Mouse (Mus musculus) heart, postnatal 14 days (tissue): ENCODE results near the gene Mrgprb8. TPM values are rescaled to one million over a fixed set of nuclear protein-coding genes. Genes with fewer than 3 reads are reported as not detected.
"Not testable (repeated sequence)": the region's sequence is repeated elsewhere in the genome, so short reads cannot be mapped to it uniquely, and the experiment has no call there.

Experiments used
- DNase-seq, 2 experiments: peaks; one replicate each; pipeline ENCODE4 v3.0.0; 2021 to 2022
- intact Hi-C: fragments of 180-260 bp; cut with DNase I; formaldehyde crosslinking; loops from one replicate; pipeline ENCODE4 v1.15.1; 2025
- long read RNA-seq, 2 experiments: library from polyadenylated mRNA; stranded (forward); transcript quantifications; one replicate each; pipeline ENCODE4 v2.0.0; 2021
- total RNA-seq, 2 experiments: library from RNA; stranded (reverse); gene quantifications; 2 replicates each; pipeline ENCODE4 v1.2.3; 2021

The Mrgprb8 gene
- total RNA-seq = not detected
- long read RNA-seq, experiment 1 = 0 reads
- long read RNA-seq, experiment 2 = 0 reads

DNA sequence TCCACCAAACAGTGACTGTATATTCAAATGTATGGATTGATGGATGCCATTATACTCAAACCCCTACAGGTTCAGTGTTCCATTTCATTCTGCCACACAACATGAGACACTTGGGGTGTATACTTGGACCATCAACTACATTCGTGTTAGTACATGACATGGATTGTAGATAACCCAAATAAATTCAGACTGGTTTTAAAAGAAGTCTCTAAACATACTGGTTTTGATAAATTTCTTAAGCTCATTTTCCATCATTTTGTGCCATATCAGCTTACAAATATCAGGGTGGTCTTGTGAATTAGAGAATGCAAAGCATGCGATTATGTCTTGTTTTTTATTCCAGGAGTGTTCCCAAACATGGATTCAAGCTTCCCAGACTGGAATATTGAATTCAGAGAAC lies at the start of gene Mrgprb8:
Mrgprb8 (plus strand) TSS at position 301 of the 400 bp plus-strand sequence.
- intact Hi-C loops = no loop called here
- DNase-seq = no peak

DNA sequence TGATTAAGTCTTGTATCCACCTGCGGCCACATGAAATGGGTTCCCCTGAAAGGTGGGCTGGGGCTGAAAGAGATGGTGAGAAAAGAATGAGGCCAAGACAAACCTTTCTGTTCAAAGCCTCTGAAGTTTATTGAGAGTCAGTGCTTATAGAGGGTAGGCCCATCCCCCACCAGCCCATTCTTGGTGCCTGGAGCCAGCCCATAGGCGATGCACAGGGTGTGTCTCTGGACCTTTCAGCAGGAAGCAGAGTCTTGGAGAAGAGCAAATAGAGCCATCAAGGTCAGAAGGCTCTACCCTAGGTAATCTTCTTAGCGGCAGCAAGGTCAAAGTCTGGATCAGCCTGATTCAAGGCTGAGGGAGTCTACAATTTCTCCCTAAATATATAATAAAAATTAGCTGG lies 47.6 kb downstream of the Mrgprb8 start:
- DNase-seq, intact Hi-C loops: not testable (repeated sequence)

DNA sequence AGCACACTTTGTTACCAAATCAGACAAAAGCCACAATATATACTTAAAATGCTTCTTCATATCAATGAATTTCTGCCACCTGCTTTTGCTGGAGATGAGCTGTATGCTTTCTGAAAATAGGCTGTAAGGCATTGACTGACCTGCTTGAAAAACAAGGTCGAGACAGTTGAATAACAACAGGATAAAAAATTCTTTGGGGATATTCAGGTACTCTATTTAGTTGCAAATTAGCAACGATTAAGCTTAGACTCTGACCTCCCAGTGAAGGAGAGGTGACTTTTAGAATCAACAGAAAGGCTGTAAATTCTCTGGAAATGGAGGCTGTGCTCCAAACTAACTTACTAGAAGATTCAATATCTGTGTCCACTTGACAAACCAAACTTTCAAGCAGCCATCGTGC lies 48.3 kb downstream of the Mrgprb8 start:
- intact Hi-C loops = no loop called here

More for the DNA sequence above, 48.3 kb downstream of the Mrgprb8 start:
- no peak for DNase-seq

Other genes starting within 250 kb of the Mrgprb8 start
- not detected for gene Mrgprb5, start 219.5 kb upstream of the Mrgprb8 start, total RNA-seq
- gene Mrgprb4, start 189.2 kb upstream of the Mrgprb8 start, total RNA-seq = not detected
- under 1 TPM; 0.12 to 0.62 TPM for gene Mrgprb1, start 67.8 kb downstream of the Mrgprb8 start, total RNA-seq
- not detected for gene Mrgprx2, start 110.8 kb downstream of the Mrgprb8 start, total RNA-seq
- not detected for gene Mrgprb2, start 169.6 kb downstream of the Mrgprb8 start, total RNA-seq